Mouse (Mus musculus): ENCODE data around the gene Bcl11a. TPM values are rescaled to one million over a fixed set of nuclear protein-coding genes. Genes with fewer than 3 reads are reported as not detected.
A peak's percentile ranks its signal among the peaks of the same experiment; 100 is the strongest.

Gene Bcl11a
- total and polyA plus RNA-seq, 3 experiments: 37.0 to 112 (median 83.8) TPM

GRCm38 (mm10) chr11:24162056-24162455 is 84.2 kb downstream of the Bcl11a start:
- Histone ChIP-seq H3K79me2 (ENCODE audit: control insufficient read depth, insufficient read depth, low read length, poor library complexity) (peaks cover 26% of the 10 kb centered on the region), H3K27ac (ENCODE audit: control insufficient read depth, low read depth, low read length) (no peak overlapping the region), H3K27me3 (ENCODE audit: control insufficient read depth in 1 of 2, insufficient read depth in 2 of 2, low read length in 2 of 2) (no peaks in the 10 kb centered on the region), H3K4me1 (ENCODE audit: control insufficient read depth in 1 of 2, insufficient read depth in 2 of 2, low read length in 2 of 2) (peaks cover 9 to 10% of the 10 kb centered on the region in 2 experiments; a peak in 3 of 4 replicates), H3K9ac (ENCODE audit: control insufficient read depth, low read depth, low read length, poor library complexity, severe bottlenecking) (no peak overlapping the region), H3K9me3 (replicated peaks; ENCODE audit: insufficient read depth, low read length) (no peaks in the 10 kb centered on the region), H3K4me3 (ENCODE audit: control insufficient read depth in 1 of 2, insufficient read depth in 1 of 2, low read depth in 2 of 2, low read length in 2 of 2) (no peak overlapping the region), H3K36me3 (ENCODE audit: control insufficient read depth in 1 of 2, insufficient read depth in 2 of 2, low read length in 2 of 2) (peaks cover 32 to 40% of the 10 kb centered on the region in 2 experiments)
- peak; percentile 61 for DNase-seq (ENCODE audit: low read depth, low spot score)
- TF ChIP-seq MXI1 (IDR thresholded peaks at IDR 0.05; ENCODE audit: low read depth, low read length): no peak
- TF ChIP-seq MAZ (IDR thresholded peaks at IDR 0.05; ENCODE audit: low read depth, low read length): no peak
- TF ChIP-seq NRF1 (IDR thresholded peaks at IDR 0.05; ENCODE audit: insufficient read depth, low read depth, low read length, poor library complexity, severe bottlenecking): no peak
- TF ChIP-seq MYB (IDR thresholded peaks at IDR 0.05; ENCODE audit: low read depth, low read length): no peak
- TF ChIP-seq EP300 (IDR thresholded peaks at IDR 0.05; ENCODE audit: low read depth in 1 of 2, low read length in 2 of 2): no peak
- TF ChIP-seq KAT2A (conservative IDR thresholded peaks at IDR 0.05; ENCODE audit: low read depth, low read length): no peak
- TF ChIP-seq ELF1 (IDR thresholded peaks at IDR 0.05; ENCODE audit: low read depth, low read length): no peak
- no peak for TF ChIP-seq SMC3 (IDR thresholded peaks at IDR 0.05; ENCODE audit: low read depth, low read length)
- TF ChIP-seq POLR2AphosphoS2 (IDR thresholded peaks at IDR 0.05; ENCODE audit: low read length): no peak
- TF ChIP-seq E2F4 (IDR thresholded peaks at IDR 0.05; ENCODE audit: borderline replicate concordance, low read depth, low read length): no peak
- TF ChIP-seq RAD21 (IDR thresholded peaks at IDR 0.05; ENCODE audit: low read depth, low read length): no peak
- TF ChIP-seq ZNF384 (IDR thresholded peaks at IDR 0.05; ENCODE audit: low read depth, low read length): no peak
- TF ChIP-seq TBP (IDR thresholded peaks at IDR 0.05; ENCODE audit: low read depth, low read length): no peak

GRCm38 (mm10) chr11:24163072-24163471 is 85.2 kb downstream of the Bcl11a start:
- H3K27ac ChIP-seq (ENCODE audit: control insufficient read depth, low read depth, low read length): no peak overlapping the region
- H3K4me3 ChIP-seq (ENCODE audit: control insufficient read depth in 1 of 2, insufficient read depth in 1 of 2, low read depth in 2 of 2, low read length in 2 of 2): no peak overlapping the region
- no peak overlapping the region for H3K9ac ChIP-seq (ENCODE audit: control insufficient read depth, low read depth, low read length, poor library complexity, severe bottlenecking)
- H3K36me3 ChIP-seq (ENCODE audit: control insufficient read depth in 1 of 2, insufficient read depth in 2 of 2, low read length in 2 of 2): peaks cover 22 to 49% of the 10 kb centered on the region in 2 experiments
- peaks cover 24% of the 10 kb centered on the region for H3K79me2 ChIP-seq (ENCODE audit: control insufficient read depth, insufficient read depth, low read length, poor library complexity)
- no peaks in the 10 kb centered on the region for H3K9me3 ChIP-seq (replicated peaks; ENCODE audit: insufficient read depth, low read length)
- no peak for DNase-seq (ENCODE audit: low read depth, low spot score)
- H3K27me3 ChIP-seq (ENCODE audit: control insufficient read depth in 1 of 2, insufficient read depth in 2 of 2, low read length in 2 of 2): no peaks in the 10 kb centered on the region
- no peak for TF ChIP-seq MAX (IDR thresholded peaks at IDR 0.05; ENCODE audit: low read length)
- TF ChIP-seq POLR2AphosphoS5 (IDR thresholded peaks at IDR 0.05; ENCODE audit: borderline replicate concordance, low read depth, low read length): no peak
- no peak for TF ChIP-seq ZMIZ1 (IDR thresholded peaks at IDR 0.05; ENCODE audit: low read depth, low read length)
- TF ChIP-seq MAZ (IDR thresholded peaks at IDR 0.05; ENCODE audit: low read depth, low read length): no peak
- TF ChIP-seq BHLHE40 (IDR thresholded peaks at IDR 0.05; ENCODE audit: borderline replicate concordance, low read depth, low read length): no peak
- TF ChIP-seq SIN3A (IDR thresholded peaks at IDR 0.05; ENCODE audit: low read length): no peak
- no peak for TF ChIP-seq CTCF (IDR thresholded peaks at IDR 0.05 in 2 of 3, conservative IDR thresholded peaks at IDR 0.05 in 1 of 3; ENCODE audit: control insufficient read depth in 1 of 3, insufficient read depth in 1 of 3, low read depth in 2 of 3, low read length in 3 of 3, poor library complexity in 1 of 3, severe bottlenecking in 1 of 3)
- TF ChIP-seq ELF1 (IDR thresholded peaks at IDR 0.05; ENCODE audit: low read depth, low read length): no peak
- TF ChIP-seq NELFE (IDR thresholded peaks at IDR 0.05; ENCODE audit: low read depth, low read length): no peak
- TF ChIP-seq MEF2A (IDR thresholded peaks at IDR 0.05; ENCODE audit: extremely low read depth, insufficient replicate concordance, low read depth, low read length, poor library complexity, severe bottlenecking): no peak
- TF ChIP-seq CHD2 (IDR thresholded peaks at IDR 0.05; ENCODE audit: low read length): no peak
- no peak; a peak in 1 of 4 replicates for TF ChIP-seq POLR2A (IDR thresholded peaks at IDR 0.05; ENCODE audit: control insufficient read depth in 1 of 2, insufficient read depth in 1 of 2, low read depth in 1 of 2, low read length in 2 of 2, poor library complexity in 1 of 2)
- TF ChIP-seq MYC (IDR thresholded peaks at IDR 0.05; ENCODE audit: low read depth, low read length): no peak
- no peak for TF ChIP-seq RCOR1 (IDR thresholded peaks at IDR 0.05; ENCODE audit: low read depth, low read length)
- no peak for TF ChIP-seq MXI1 (IDR thresholded peaks at IDR 0.05; ENCODE audit: low read depth, low read length)
- no peak for TF ChIP-seq ZKSCAN1 (IDR thresholded peaks at IDR 0.05; ENCODE audit: low read depth, low read length)
- TF ChIP-seq E2F4 (IDR thresholded peaks at IDR 0.05; ENCODE audit: borderline replicate concordance, low read depth, low read length): no peak
- no peak for TF ChIP-seq USF1 (IDR thresholded peaks at IDR 0.05; ENCODE audit: low read depth, low read length)
- H3K4me1 ChIP-seq (ENCODE audit: control insufficient read depth in 1 of 2, insufficient read depth in 2 of 2, low read length in 2 of 2): peaks cover under 1 to 2% of the 10 kb centered on the region in 2 experiments; a peak in 2 of 4 replicates

Measured in MEL (cell line).